Comparison of ENCODE assay signal across 7 mouse cellular contexts in the genomic region with DNA sequence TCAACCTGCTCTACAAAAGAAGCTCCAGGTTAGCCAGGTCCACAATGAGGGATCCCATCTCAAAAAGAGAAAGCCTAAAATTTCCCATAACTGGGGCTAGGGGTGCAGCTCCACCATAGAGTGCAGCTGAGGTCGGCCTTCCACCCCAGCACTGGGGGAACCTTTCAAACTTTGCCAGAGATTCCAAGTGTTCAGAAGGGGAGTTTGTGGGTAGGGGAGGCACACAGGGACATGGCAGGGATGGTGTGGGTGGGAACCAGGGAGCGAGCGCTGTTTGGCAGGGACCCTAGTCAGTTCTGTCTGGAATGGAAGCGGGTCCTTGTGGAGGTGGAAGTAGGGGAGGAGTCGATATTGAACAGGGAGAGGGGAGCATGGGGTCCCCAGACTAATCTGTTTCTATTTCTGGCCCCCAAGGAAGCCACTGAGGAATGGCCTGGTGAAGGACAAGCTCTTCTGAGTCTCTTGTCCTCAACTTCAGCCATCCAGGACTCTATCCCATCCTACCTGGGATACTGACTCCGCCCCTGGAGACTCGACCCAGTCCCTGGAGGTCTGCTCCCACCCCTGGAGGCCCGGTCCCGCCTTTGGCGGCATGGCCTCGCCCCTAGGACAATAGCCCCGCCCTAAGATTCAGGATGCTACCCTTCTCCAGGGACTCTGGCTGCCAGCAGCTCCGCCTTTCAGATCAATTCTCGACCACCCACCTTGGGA. TPM values are rescaled to one million over a fixed set of nuclear protein-coding genes. Genes with fewer than 3 reads are reported as not detected.
DNase-seq lines count a peak whose midpoint lies in the region; ATAC-seq and TF ChIP-seq lines count a peak whose summit lies in the region.

A gene (plus strand): TSS at position 694 of the 711 bp plus-strand sequence.

- H3K27me3 ChIP-seq in lung, embryonic 16.5 days (ENCODE audit: control insufficient read depth, insufficient read depth, low read depth, low read length): peaks cover 2% of the 10 kb centered on the region; the same call in 1 of the 2 replicates
- H3K27me3 ChIP-seq in lung, postnatal 0 days (replicated peaks; ENCODE audit: insufficient read depth, low read length): no peaks in the 10 kb centered on the region
- H3K27me3 ChIP-seq in embryonic facial prominence, embryonic 15.5 days: 0 out of 2 replicates have a peak, but pooled peaks cover 4% of the 10 kb centered on the region

- H3K4me1 ChIP-seq in lung, embryonic 16.5 days (replicated peaks; ENCODE audit: control insufficient read depth, insufficient read depth, low read length): peaks cover 19% of the 10 kb centered on the region
- no peaks in the 10 kb centered on the region for H3K4me1 ChIP-seq in lung, postnatal 0 days (ENCODE audit: insufficient read depth, low read depth, low read length)
- peaks cover 27% of the 10 kb centered on the region for H3K4me1 ChIP-seq in embryonic facial prominence, embryonic 15.5 days
- peaks cover 39% of the 10 kb centered on the region for H3K4me1 ChIP-seq in olfactory bulb, adult 2 months (ENCODE audit: control insufficient read depth, insufficient read depth, low read length)

- peaks cover 28% of the 10 kb centered on the region for H3K36me3 ChIP-seq in lung, embryonic 16.5 days (ENCODE audit: control insufficient read depth, insufficient read depth, low read length)
- H3K36me3 ChIP-seq in lung, postnatal 0 days (ENCODE audit: insufficient read depth, low read length): peaks cover 15% of the 10 kb centered on the region
- H3K36me3 ChIP-seq in embryonic facial prominence, embryonic 15.5 days: peaks cover 47% of the 10 kb centered on the region

- ATAC-seq in lung, embryonic 16.5 days (ENCODE audit: low read depth): no peak
- no peak for ATAC-seq in lung, postnatal 0 days
- ATAC-seq in embryonic facial prominence, embryonic 15.5 days (ENCODE audit: insufficient number of reproducible peaks, low FRiP score, low TSS enrichment, low read depth): no peak

- WGBS in lung, embryonic 16.5 days: 29% methylated on average over 14 of the region's 14 CpGs
- 33% methylated on average over 14 of the region's 14 CpGs for WGBS in lung, postnatal 0 days
- WGBS in embryonic facial prominence, embryonic 15.5 days: 33% methylated on average over 14 of the region's 14 CpGs
- 44% methylated on average over 14 of the region's 14 CpGs for WGBS in olfactory bulb, adult 2 months

- H3K9me3 ChIP-seq in lung, embryonic 16.5 days (ENCODE audit: control insufficient read depth, low read length): no peaks in the 10 kb centered on the region
- no peaks in the 10 kb centered on the region for H3K9me3 ChIP-seq in lung, postnatal 0 days (ENCODE audit: low read length)
- no peaks in the 10 kb centered on the region for H3K9me3 ChIP-seq in embryonic facial prominence, embryonic 15.5 days (replicated peaks)

- TF ChIP-seq POLR2A in olfactory bulb, adult 2 months (IDR thresholded peaks at IDR 0.05; ENCODE audit: insufficient read depth, low read depth, low read length): no peak

- H3K27ac ChIP-seq in lung, embryonic 16.5 days (ENCODE audit: low read length): no peak within 1 kb of the TSS
- H3K27ac ChIP-seq in lung, postnatal 0 days (ENCODE audit: low read length): no peak within 1 kb of the TSS
- H3K27ac ChIP-seq in embryonic facial prominence, embryonic 15.5 days (replicated peaks): no peak within 1 kb of the TSS
- peak within 1 kb of the TSS; percentile 21; the same call in 1 of the 2 replicates for H3K27ac ChIP-seq in olfactory bulb, adult 2 months (ENCODE audit: insufficient read depth, low read depth, low read length)

- TF ChIP-seq CTCF in lung, postnatal 0 days (IDR thresholded peaks at IDR 0.05): no peak
- TF ChIP-seq CTCF in olfactory bulb, adult 2 months (IDR thresholded peaks at IDR 0.05; ENCODE audit: insufficient read depth, low read depth, low read length): no peak

- no peak for DNase-seq in lung, postnatal 0 days (ENCODE audit: low spot score)
- DNase-seq in layer of hippocampus, postnatal 14 days (ENCODE audit: low spot score in 2 of 2): peak in 1 of 2 experiments; percentile 16
- no peak for DNase-seq in adrenal gland, adult 18-20 months (ENCODE audit: low spot score in 2 of 2)
- DNase-seq in spleen, postnatal 36 days (ENCODE audit: low spot score in 2 of 2): no peak

- H3K9ac ChIP-seq in lung, embryonic 16.5 days (ENCODE audit: low read length): peak within 1 kb of the TSS; percentile 47; the same call in 1 of the 2 replicates
- no peak within 1 kb of the TSS for H3K9ac ChIP-seq in lung, postnatal 0 days (replicated peaks; ENCODE audit: low read depth)
- no peak within 1 kb of the TSS for H3K9ac ChIP-seq in embryonic facial prominence, embryonic 15.5 days

- TF ChIP-seq EP300 in lung, postnatal 0 days (IDR thresholded peaks at IDR 0.05): no peak

- H3K4me2 ChIP-seq in lung, embryonic 16.5 days (ENCODE audit: low read depth, low read length): peak within 1 kb of the TSS; percentile 39
- no peak within 1 kb of the TSS for H3K4me2 ChIP-seq in lung, postnatal 0 days (replicated peaks; ENCODE audit: low read depth, low read length)
- H3K4me2 ChIP-seq in embryonic facial prominence, embryonic 15.5 days (replicated peaks): peak within 1 kb of the TSS; percentile 34

- peak within 1 kb of the TSS; percentile 12 for H3K4me3 ChIP-seq in lung, embryonic 16.5 days (ENCODE audit: low read length)
- no peak within 1 kb of the TSS for H3K4me3 ChIP-seq in lung, postnatal 0 days (ENCODE audit: low read depth, low read length)
- peak within 1 kb of the TSS; percentile 4; the same call in 1 of the 2 replicates for H3K4me3 ChIP-seq in embryonic facial prominence, embryonic 15.5 days (replicated peaks)
- H3K4me3 ChIP-seq in olfactory bulb, adult 2 months (ENCODE audit: insufficient read depth, low read depth, low read length): no peak within 1 kb of the TSS

RNA-seq across cellular contexts. Expression of the gene that starts here (rescaled TPM):
- polyA plus RNA-seq in lung, embryonic 16.5 days (2015; fragmentation: Nextera tagmentation; extraction: Ambion mirVana): 0.40 and 1.4 TPM in 2 replicates
- 0.33 and 0.81 TPM in 2 replicates for polyA plus RNA-seq in lung, postnatal 0 days (2015; fragmentation: Nextera tagmentation; extraction: Ambion mirVana)
- polyA plus RNA-seq in embryonic facial prominence, embryonic 15.5 days (2015; fragmentation: Nextera tagmentation; extraction: Ambion mirVana): 1.7 and 2.6 TPM in 2 replicates
- total RNA-seq in layer of hippocampus, postnatal 14 days (2021): 10 to 100 TPM; 11.2 to 22.7 TPM
- not detected in 2 replicates for polyA plus RNA-seq in olfactory bulb, adult 2 months (2012; ENCODE audit: insufficient read depth, insufficient read length, low replicate concordance, missing spikeins)
- not detected for total RNA-seq in adrenal gland, adult 18-20 months (2021)

Comparison
In these comparisons a context has a peak if more than half of its experiments do, and no peak if none do; other contexts are left out.
1. RNA of the gene that starts here (total RNA-seq): 11.2 to 22.7 TPM in layer of hippocampus, postnatal 14 days; not detected in adrenal gland, adult 18-20 months; every median in the first group is over 10 times any median in the second.
2. H3K4me3 ChIP-seq: peak in lung, embryonic 16.5 days (single experiment) and embryonic facial prominence, embryonic 15.5 days (single experiment); none in lung, postnatal 0 days (single experiment) and olfactory bulb, adult 2 months (single experiment).